Mouse (Mus musculus): ENCODE measurements around the gene Mmp19. TPM values are rescaled to one million over a fixed set of nuclear protein-coding genes. Genes with fewer than 3 reads are reported as not detected.

Gene Mmp19
- total and polyA plus RNA-seq, 3 experiments, result 0.08 to 0.36 TPM; not detected in 1

- peaks cover 0 to 12% of the 10 kb centered on the region in 2 experiments; a peak in 2 of 4 replicates for H3K36me3 ChIP-seq (ENCODE audit: control insufficient read depth in 1 of 2, insufficient read depth in 2 of 2, low read length in 2 of 2)
- H3K79me2 ChIP-seq (ENCODE audit: control insufficient read depth, insufficient read depth, low read length, poor library complexity), result peaks cover 15% of the 10 kb centered on the region
- peak overlapping the region; percentile 73 to 81 for H3K4me3 ChIP-seq (ENCODE audit: control insufficient read depth in 1 of 2, insufficient read depth in 1 of 2, low read depth in 2 of 2, low read length in 2 of 2)
- peak overlapping the region; percentile 74 for H3K9ac ChIP-seq (ENCODE audit: control insufficient read depth, low read depth, low read length, poor library complexity, severe bottlenecking)
- no peaks in the 10 kb centered on the region for H3K27me3 ChIP-seq (ENCODE audit: control insufficient read depth in 1 of 2, insufficient read depth in 2 of 2, low read length in 2 of 2)
- no peak for TF ChIP-seq HCFC1 (IDR thresholded peaks at IDR 0.05; ENCODE audit: low read depth, low read length)
- TF ChIP-seq E2F4 (IDR thresholded peaks at IDR 0.05; ENCODE audit: borderline replicate concordance, low read depth, low read length), result no peak
- TF ChIP-seq POLR2AphosphoS2 (IDR thresholded peaks at IDR 0.05; ENCODE audit: low read length), result no peak
- TF ChIP-seq MYB (IDR thresholded peaks at IDR 0.05; ENCODE audit: low read depth, low read length), result no peak
- TF ChIP-seq MEF2A (IDR thresholded peaks at IDR 0.05; ENCODE audit: extremely low read depth, insufficient replicate concordance, low read depth, low read length, poor library complexity, severe bottlenecking), result no peak
- TF ChIP-seq GABPA (IDR thresholded peaks at IDR 0.05; ENCODE audit: low read depth, low read length), result no peak
- no peak for TF ChIP-seq POLR2A (IDR thresholded peaks at IDR 0.05; ENCODE audit: control insufficient read depth in 1 of 2, insufficient read depth in 1 of 2, low read depth in 1 of 2, low read length in 2 of 2, poor library complexity in 1 of 2)
- TF ChIP-seq ETS1 (IDR thresholded peaks at IDR 0.05; ENCODE audit: low read depth, low read length), result no peak
- no peak for TF ChIP-seq USF2 (IDR thresholded peaks at IDR 0.05; ENCODE audit: borderline replicate concordance in 1 of 2, insufficient read depth in 1 of 2, low read depth in 1 of 2, low read length in 2 of 2)
- TF ChIP-seq TCF12 (IDR thresholded peaks at IDR 0.05; ENCODE audit: low read depth, low read length), result no peak
- H3K27ac ChIP-seq (ENCODE audit: control insufficient read depth, low read depth, low read length), result 0 out of 2 replicates have a peak overlapping the region, but pooled peaks have one; percentile 25
- H3K4me1 ChIP-seq (ENCODE audit: control insufficient read depth in 1 of 2, insufficient read depth in 2 of 2, low read length in 2 of 2), result peaks cover 0 to 21% of the 10 kb centered on the region in 2 experiments
- DNase-seq (ENCODE audit: low read depth, low spot score), result no peak
- H3K9me3 ChIP-seq (replicated peaks; ENCODE audit: insufficient read depth, low read length), result no peaks in the 10 kb centered on the region
These were observed 46.5 kb upstream of the Mmp19 start for GRCm38 (mm10) chr10:128744211-128744610.

GRCm38 (mm10) chr10:128744680-128745601, 45.8 kb upstream of the Mmp19 start, which contains the start of gene Dgka:
Gene Dgka (minus strand): TSS chr10:128744855.
- DNase-seq (ENCODE audit: low read depth, low spot score), result peak; percentile 76
- peak within 1 kb of the TSS; percentile 73 to 81 for H3K4me3 ChIP-seq (ENCODE audit: control insufficient read depth in 1 of 2, insufficient read depth in 1 of 2, low read depth in 2 of 2, low read length in 2 of 2)
- no peaks in the 10 kb centered on the region for H3K9me3 ChIP-seq (replicated peaks; ENCODE audit: insufficient read depth, low read length)
- peaks cover 0 to 25% of the 10 kb centered on the region in 2 experiments for H3K4me1 ChIP-seq (ENCODE audit: control insufficient read depth in 1 of 2, insufficient read depth in 2 of 2, low read length in 2 of 2)
- peak within 1 kb of the TSS; percentile 74 for H3K9ac ChIP-seq (ENCODE audit: control insufficient read depth, low read depth, low read length, poor library complexity, severe bottlenecking)
- H3K27me3 ChIP-seq (ENCODE audit: control insufficient read depth in 1 of 2, insufficient read depth in 2 of 2, low read length in 2 of 2), result no peaks in the 10 kb centered on the region
- peaks cover 22% of the 10 kb centered on the region for H3K79me2 ChIP-seq (ENCODE audit: control insufficient read depth, insufficient read depth, low read length, poor library complexity)
- peak within 1 kb of the TSS; percentile 61 for H3K27ac ChIP-seq (ENCODE audit: control insufficient read depth, low read depth, low read length)
- TF ChIP-seq TBP (IDR thresholded peaks at IDR 0.05; ENCODE audit: low read depth, low read length) (0 out of 2 replicates have a peak, but pooled peaks have one; percentile 27), SIN3A (IDR thresholded peaks at IDR 0.05; ENCODE audit: low read length) (peak; percentile 67), EP300 (IDR thresholded peaks at IDR 0.05; ENCODE audit: low read depth in 1 of 2, low read length in 2 of 2) (no peak), POLR2AphosphoS2 (IDR thresholded peaks at IDR 0.05; ENCODE audit: low read length) (no peak), ETS1 (IDR thresholded peaks at IDR 0.05; ENCODE audit: low read depth, low read length) (no peak; the same call in 1 of the 2 replicates), ZMIZ1 (IDR thresholded peaks at IDR 0.05; ENCODE audit: low read depth, low read length) (0 out of 2 replicates have a peak, but pooled peaks have one; percentile 26), MYC (IDR thresholded peaks at IDR 0.05; ENCODE audit: low read depth, low read length) (0 out of 2 replicates have a peak, but pooled peaks have one; percentile 23), SMC3 (IDR thresholded peaks at IDR 0.05; ENCODE audit: low read depth, low read length) (peak; percentile 11; the same call in 1 of the 2 replicates), HCFC1 (IDR thresholded peaks at IDR 0.05; ENCODE audit: low read depth, low read length) (0 out of 2 replicates have a peak, but pooled peaks have one; percentile 4), CTCF (IDR thresholded peaks at IDR 0.05 in 2 of 3, conservative IDR thresholded peaks at IDR 0.05 in 1 of 3; ENCODE audit: control insufficient read depth in 1 of 3, insufficient read depth in 1 of 3, low read depth in 2 of 3, low read length in 3 of 3, poor library complexity in 1 of 3, severe bottlenecking in 1 of 3) (peak in 2 of 3 experiments; percentile 28 to 44; a peak in 2 of 6 replicates), MXI1 (IDR thresholded peaks at IDR 0.05; ENCODE audit: low read depth, low read length) (peak; percentile 44; the same call in 1 of the 2 replicates), ZNF384 (IDR thresholded peaks at IDR 0.05; ENCODE audit: low read depth, low read length) (peak; percentile 98)
- peaks cover 0 to 20% of the 10 kb centered on the region in 2 experiments; a peak in 2 of 4 replicates for H3K36me3 ChIP-seq (ENCODE audit: control insufficient read depth in 1 of 2, insufficient read depth in 2 of 2, low read length in 2 of 2)

All from MEL (cell line).